Mouse (Mus musculus): ENCODE measurements around the gene Fam83e. TPM values are rescaled to one million over a fixed set of nuclear protein-coding genes. Genes with fewer than 3 reads are reported as not detected.

The Fam83e gene
- polyA plus RNA-seq, 1 experiment from 2014 or later = 0.48 TPM

DNA sequence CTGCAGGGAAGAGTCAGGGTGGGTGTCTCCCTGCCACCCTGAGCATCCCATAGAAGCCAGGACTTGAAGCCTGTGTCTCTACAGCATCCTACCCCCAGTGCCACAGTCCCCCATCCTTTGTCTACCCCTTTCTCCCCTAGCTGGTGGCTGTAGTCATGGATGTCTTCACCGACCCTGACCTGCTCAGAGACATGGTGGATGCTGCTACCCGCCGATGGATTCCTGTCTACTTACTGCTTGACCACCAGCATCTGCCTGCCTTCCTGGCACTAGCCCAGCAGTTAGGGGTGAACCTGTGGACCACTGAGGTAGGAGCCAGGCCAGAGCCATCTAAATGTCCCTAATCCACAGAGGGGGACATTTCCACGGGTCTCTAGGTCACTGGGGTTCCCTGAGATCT, 2.3 kb downstream of the Fam83e start:
- peaks cover 26% of the 10 kb centered on the region for H3K36me3 ChIP-seq (ENCODE audit: control insufficient read depth, insufficient read depth, low read length)
- H3K9me3 ChIP-seq (replicated peaks; ENCODE audit: control insufficient read depth, low read length, poor library complexity, severe bottlenecking) = no peaks in the 10 kb centered on the region
- ATAC-seq = no peak
- no peak overlapping the region for H3K9ac ChIP-seq (ENCODE audit: low read depth, low read length)
- no peaks in the 10 kb centered on the region for H3K27me3 ChIP-seq (ENCODE audit: control insufficient read depth, insufficient read depth, low read depth, low read length)
- no peak overlapping the region for H3K4me3 ChIP-seq (ENCODE audit: low read depth, low read length)
- H3K4me1 ChIP-seq (ENCODE audit: control insufficient read depth, insufficient read depth, low read length) = peaks cover 14% of the 10 kb centered on the region
- no peak overlapping the region for H3K27ac ChIP-seq (ENCODE audit: low read length)
- H3K4me2 ChIP-seq (ENCODE audit: low read length) = no peak overlapping the region
- 97% methylated on average over 4 of the region's 4 CpGs for WGBS

DNA sequence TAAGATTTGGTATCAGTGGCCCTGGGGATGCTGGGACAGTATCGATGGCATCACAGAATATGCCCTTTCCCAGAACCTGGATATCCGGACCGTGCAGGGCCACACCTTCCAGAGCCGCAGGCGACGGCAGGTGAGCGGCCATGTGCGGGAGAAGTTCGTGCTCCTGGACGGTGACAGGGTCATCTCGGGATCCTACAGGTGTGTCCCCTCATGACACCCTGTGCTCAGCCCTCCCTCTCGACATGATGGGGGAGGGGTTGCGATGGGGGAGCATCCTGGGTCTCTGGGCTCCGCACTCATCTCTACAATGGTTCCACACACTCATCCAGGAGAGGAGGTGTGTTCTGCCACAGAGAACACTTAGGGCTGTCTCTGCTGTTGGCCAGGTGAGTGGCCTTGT, 2.8 kb downstream of the Fam83e start:
- H3K27me3 ChIP-seq (ENCODE audit: control insufficient read depth, insufficient read depth, low read depth, low read length) = no peaks in the 10 kb centered on the region
- no peak for ATAC-seq
- H3K9ac ChIP-seq (ENCODE audit: low read depth, low read length) = no peak overlapping the region
- WGBS = 95% methylated on average over 14 of the region's 14 CpGs
- H3K36me3 ChIP-seq (ENCODE audit: control insufficient read depth, insufficient read depth, low read length) = peaks cover 26% of the 10 kb centered on the region
- H3K4me2 ChIP-seq (ENCODE audit: low read length) = no peak overlapping the region
- peaks cover 10% of the 10 kb centered on the region for H3K4me1 ChIP-seq (ENCODE audit: control insufficient read depth, insufficient read depth, low read length)
- no peak overlapping the region for H3K27ac ChIP-seq (ENCODE audit: low read length)
- H3K9me3 ChIP-seq (replicated peaks; ENCODE audit: control insufficient read depth, low read length, poor library complexity, severe bottlenecking) = no peaks in the 10 kb centered on the region
- no peak overlapping the region for H3K4me3 ChIP-seq (ENCODE audit: low read depth, low read length)

DNA sequence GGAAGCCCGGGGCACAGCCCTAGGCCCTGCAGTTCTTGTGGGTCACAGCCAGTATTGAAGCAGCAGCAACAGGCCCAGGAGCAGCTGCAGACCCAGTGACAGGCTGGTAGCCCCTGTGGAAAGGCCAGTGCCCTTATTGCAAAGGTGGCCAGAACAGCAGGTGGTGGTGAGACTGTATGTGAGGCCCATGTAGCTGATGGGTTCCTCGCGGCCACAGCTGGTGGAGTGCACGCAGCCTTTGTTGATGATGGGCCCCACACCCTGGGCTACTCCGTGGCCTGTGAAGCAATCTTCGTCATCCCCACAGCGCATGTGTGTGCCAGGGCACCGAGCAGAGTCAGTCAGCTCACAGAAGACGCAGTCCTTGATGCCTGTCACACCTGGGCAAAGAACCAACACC, 4.1 kb downstream of the Fam83e start:
- no peaks in the 10 kb centered on the region for H3K27me3 ChIP-seq (ENCODE audit: control insufficient read depth, insufficient read depth, low read depth, low read length)
- no peaks in the 10 kb centered on the region for H3K4me1 ChIP-seq (ENCODE audit: control insufficient read depth, insufficient read depth, low read length)
- no peak overlapping the region for H3K4me3 ChIP-seq (ENCODE audit: low read depth, low read length)
- no peak overlapping the region for H3K27ac ChIP-seq (ENCODE audit: low read length)
- no peaks in the 10 kb centered on the region for H3K9me3 ChIP-seq (replicated peaks; ENCODE audit: control insufficient read depth, low read length, poor library complexity, severe bottlenecking)
- H3K4me2 ChIP-seq (ENCODE audit: low read length) = no peak overlapping the region
- no peak overlapping the region for H3K9ac ChIP-seq (ENCODE audit: low read depth, low read length)
- H3K36me3 ChIP-seq (ENCODE audit: control insufficient read depth, insufficient read depth, low read length) = peaks cover 18% of the 10 kb centered on the region
- WGBS = 96% methylated on average over 9 of the region's 9 CpGs
- ATAC-seq = no peak

DNA sequence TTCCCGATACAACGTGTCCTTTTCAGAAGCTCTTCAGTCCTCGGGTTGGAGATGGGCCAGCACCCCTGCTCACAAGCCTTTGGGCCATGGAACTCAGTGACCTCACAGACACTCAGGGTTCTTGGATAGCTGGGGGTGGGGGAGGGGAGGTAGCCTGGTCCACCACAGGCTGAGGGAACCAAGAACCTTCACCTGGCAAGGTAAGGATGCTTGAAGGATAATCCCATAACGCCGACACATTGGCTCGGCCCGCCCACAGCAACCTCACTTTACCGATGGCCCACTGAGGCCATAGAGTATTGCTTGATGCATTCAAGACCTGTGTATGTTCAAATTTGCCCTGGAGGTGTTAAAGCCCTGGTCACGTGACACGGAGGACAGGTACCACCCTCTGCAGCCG, 4.7 kb downstream of the Fam83e start, which contains the start of gene Spaca4:
TSS of gene Spaca4 (minus strand) at position 101 of the 400 bp plus-strand sequence.
- H3K9ac ChIP-seq (ENCODE audit: low read depth, low read length) = no peak within 1 kb of the TSS
- no peak within 1 kb of the TSS for H3K27ac ChIP-seq (ENCODE audit: low read length)
- H3K4me3 ChIP-seq (ENCODE audit: low read depth, low read length) = no peak within 1 kb of the TSS
- peaks cover 16% of the 10 kb centered on the region for H3K36me3 ChIP-seq (ENCODE audit: control insufficient read depth, insufficient read depth, low read length)
- no peaks in the 10 kb centered on the region for H3K27me3 ChIP-seq (ENCODE audit: control insufficient read depth, insufficient read depth, low read depth, low read length)
- no peak for ATAC-seq
- H3K4me1 ChIP-seq (ENCODE audit: control insufficient read depth, insufficient read depth, low read length) = no peaks in the 10 kb centered on the region
- H3K4me2 ChIP-seq (ENCODE audit: low read length) = no peak within 1 kb of the TSS
- no peaks in the 10 kb centered on the region for H3K9me3 ChIP-seq (replicated peaks; ENCODE audit: control insufficient read depth, low read length, poor library complexity, severe bottlenecking)
- WGBS = 91% methylated on average over 11 of the region's 11 CpGs

DNA sequence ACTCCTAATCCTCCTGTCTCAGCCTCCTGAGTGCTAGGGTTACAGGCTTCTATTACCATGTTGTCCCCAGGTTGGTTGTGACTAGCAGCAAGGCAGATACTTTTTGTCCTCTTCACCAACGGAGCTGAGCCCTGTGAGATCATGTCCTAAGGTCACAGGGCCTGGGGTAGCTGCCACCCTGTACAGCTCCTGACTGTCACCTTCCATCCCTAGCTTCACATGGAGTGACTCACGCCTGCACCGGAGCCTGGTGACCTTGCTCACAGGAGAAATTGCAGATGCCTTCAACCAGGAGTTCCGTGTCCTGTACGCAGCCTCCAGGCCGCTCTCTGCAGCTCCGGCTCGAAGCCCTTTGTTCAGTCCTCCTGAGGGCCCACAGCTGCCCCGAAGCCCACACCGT, 5.4 kb downstream of the Fam83e start:
- ATAC-seq = no peak
- H3K27me3 ChIP-seq (ENCODE audit: control insufficient read depth, insufficient read depth, low read depth, low read length) = no peaks in the 10 kb centered on the region
- H3K9ac ChIP-seq (ENCODE audit: low read depth, low read length) = no peak overlapping the region
- no peak overlapping the region for H3K4me3 ChIP-seq (ENCODE audit: low read depth, low read length)
- H3K9me3 ChIP-seq (replicated peaks; ENCODE audit: control insufficient read depth, low read length, poor library complexity, severe bottlenecking) = no peaks in the 10 kb centered on the region
- H3K4me1 ChIP-seq (ENCODE audit: control insufficient read depth, insufficient read depth, low read length) = no peaks in the 10 kb centered on the region
- WGBS = 95% methylated on average over 10 of the region's 10 CpGs
- no peak overlapping the region for H3K4me2 ChIP-seq (ENCODE audit: low read length)
- H3K27ac ChIP-seq (ENCODE audit: low read length) = no peak overlapping the region
- H3K36me3 ChIP-seq (ENCODE audit: control insufficient read depth, insufficient read depth, low read length) = peaks cover 12% of the 10 kb centered on the region; the same call in 1 of the 2 replicates

DNA sequence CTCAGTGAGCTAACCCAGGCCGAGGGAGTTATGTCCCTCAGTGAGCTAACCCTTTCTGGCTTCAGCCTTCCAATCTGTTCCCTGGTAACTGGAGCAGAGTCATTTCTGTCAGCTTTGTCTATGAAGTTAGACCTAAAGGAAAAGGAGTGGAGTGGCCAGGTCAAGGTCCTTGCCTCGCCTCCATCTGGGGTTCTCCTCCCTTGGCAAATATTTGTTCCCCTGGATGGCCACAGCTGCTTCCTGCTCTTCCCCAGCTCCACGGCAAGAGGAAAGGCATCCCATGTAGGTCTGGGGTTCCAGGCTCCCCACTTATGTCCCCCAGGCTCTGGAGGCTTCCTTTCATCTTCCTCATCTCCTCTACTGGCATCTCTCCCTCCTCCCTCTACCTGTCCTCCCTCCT, 6.6 kb downstream of the Fam83e start:
- H3K4me1 ChIP-seq (ENCODE audit: control insufficient read depth, insufficient read depth, low read length) = no peaks in the 10 kb centered on the region
- no peak overlapping the region for H3K27ac ChIP-seq (ENCODE audit: low read length)
- 95% methylated on average over 3 of the region's 3 CpGs for WGBS
- H3K27me3 ChIP-seq (ENCODE audit: control insufficient read depth, insufficient read depth, low read depth, low read length) = no peaks in the 10 kb centered on the region
- no peak for ATAC-seq
- H3K36me3 ChIP-seq (ENCODE audit: control insufficient read depth, insufficient read depth, low read length) = peaks cover 9% of the 10 kb centered on the region; the same call in 1 of the 2 replicates
- no peak overlapping the region for H3K4me3 ChIP-seq (ENCODE audit: low read depth, low read length)
- H3K4me2 ChIP-seq (ENCODE audit: low read length) = no peak overlapping the region
- no peak overlapping the region for H3K9ac ChIP-seq (ENCODE audit: low read depth, low read length)
- H3K9me3 ChIP-seq (replicated peaks; ENCODE audit: control insufficient read depth, low read length, poor library complexity, severe bottlenecking) = no peaks in the 10 kb centered on the region

DNA sequence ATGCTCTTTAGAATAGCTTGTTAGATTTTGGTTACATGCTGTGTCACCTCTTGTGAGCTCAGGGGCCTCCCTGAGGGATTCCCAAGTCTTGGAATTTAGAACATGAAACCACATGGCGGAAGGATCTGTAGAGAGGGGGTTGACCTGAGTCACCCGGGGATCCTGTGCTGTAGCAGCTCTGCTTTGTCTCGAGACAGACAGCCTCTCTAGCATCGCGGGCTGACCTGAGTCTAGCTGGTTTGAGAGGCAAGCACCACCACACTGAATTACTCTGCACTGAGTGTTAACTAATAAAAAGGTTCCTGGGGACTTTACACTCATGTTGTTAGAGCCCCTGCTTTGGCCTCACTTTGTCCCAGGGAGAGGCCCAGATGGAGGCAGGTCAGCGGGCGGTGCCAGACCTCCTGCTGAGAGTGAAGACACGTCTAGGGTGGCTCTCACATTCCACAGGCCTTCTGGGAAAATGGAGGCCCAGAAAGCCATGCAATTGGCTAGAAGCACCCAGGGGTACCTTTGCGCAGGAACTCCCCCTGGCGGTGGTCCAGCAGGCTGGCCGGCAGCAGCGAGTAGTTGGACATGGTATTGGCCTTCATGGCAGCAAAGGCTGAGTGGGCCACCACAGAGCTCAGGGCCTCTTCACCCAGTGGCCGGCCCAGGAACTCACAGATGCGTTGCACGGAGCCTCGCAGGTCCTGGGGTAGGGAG, 9.9 kb downstream of the Fam83e start:
- no peak for ATAC-seq
- 19% methylated on average over 16 of the region's 16 CpGs for WGBS

DNA sequence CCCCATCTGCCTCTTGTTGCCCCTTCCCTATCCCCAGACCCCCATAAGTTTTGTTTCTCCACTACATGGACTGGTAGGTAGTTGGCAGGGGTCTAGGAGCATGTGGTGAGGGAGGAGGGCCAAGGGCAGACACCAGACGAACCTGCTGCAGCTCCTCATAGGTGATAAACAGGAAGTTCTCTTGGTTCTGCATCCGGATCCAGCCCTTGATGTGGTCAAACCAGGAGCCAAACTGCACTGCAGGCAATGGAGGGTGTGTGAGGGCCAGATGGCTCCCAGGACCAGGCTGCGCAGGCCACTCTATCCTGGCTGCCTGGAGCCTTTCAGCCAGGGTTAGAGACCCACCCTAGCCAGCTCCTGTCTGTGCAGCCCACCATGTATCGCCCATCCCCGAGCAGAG, 12.5 kb downstream of the Fam83e start:
- H3K4me1 ChIP-seq (ENCODE audit: control insufficient read depth, insufficient read depth, low read length) = no peaks in the 10 kb centered on the region
- 86% methylated on average over 5 of the region's 5 CpGs for WGBS
- H3K4me3 ChIP-seq (ENCODE audit: low read depth, low read length) = no peak overlapping the region
- H3K9ac ChIP-seq (ENCODE audit: low read depth, low read length) = no peak overlapping the region
- H3K27ac ChIP-seq (ENCODE audit: low read length) = no peak overlapping the region
- H3K36me3 ChIP-seq (ENCODE audit: control insufficient read depth, insufficient read depth, low read length) = no peaks in the 10 kb centered on the region
- no peaks in the 10 kb centered on the region for H3K27me3 ChIP-seq (ENCODE audit: control insufficient read depth, insufficient read depth, low read depth, low read length)
- no peak overlapping the region for H3K4me2 ChIP-seq (ENCODE audit: low read length)
- no peak for ATAC-seq
- no peaks in the 10 kb centered on the region for H3K9me3 ChIP-seq (replicated peaks; ENCODE audit: control insufficient read depth, low read length, poor library complexity, severe bottlenecking)

More for the DNA sequence above, 9.9 kb downstream of the Fam83e start:
- no peak overlapping the region for H3K4me3 ChIP-seq (ENCODE audit: low read depth, low read length)
- no peaks in the 10 kb centered on the region for H3K36me3 ChIP-seq (ENCODE audit: control insufficient read depth, insufficient read depth, low read length)
- no peaks in the 10 kb centered on the region for H3K27me3 ChIP-seq (ENCODE audit: control insufficient read depth, insufficient read depth, low read depth, low read length)
- no peaks in the 10 kb centered on the region for H3K4me1 ChIP-seq (ENCODE audit: control insufficient read depth, insufficient read depth, low read length)
- H3K9me3 ChIP-seq (replicated peaks; ENCODE audit: control insufficient read depth, low read length, poor library complexity, severe bottlenecking) = no peaks in the 10 kb centered on the region
- H3K27ac ChIP-seq (ENCODE audit: low read length) = no peak overlapping the region
- H3K9ac ChIP-seq (ENCODE audit: low read depth, low read length) = no peak overlapping the region
- H3K4me2 ChIP-seq (ENCODE audit: low read length) = no peak overlapping the region

DNA sequence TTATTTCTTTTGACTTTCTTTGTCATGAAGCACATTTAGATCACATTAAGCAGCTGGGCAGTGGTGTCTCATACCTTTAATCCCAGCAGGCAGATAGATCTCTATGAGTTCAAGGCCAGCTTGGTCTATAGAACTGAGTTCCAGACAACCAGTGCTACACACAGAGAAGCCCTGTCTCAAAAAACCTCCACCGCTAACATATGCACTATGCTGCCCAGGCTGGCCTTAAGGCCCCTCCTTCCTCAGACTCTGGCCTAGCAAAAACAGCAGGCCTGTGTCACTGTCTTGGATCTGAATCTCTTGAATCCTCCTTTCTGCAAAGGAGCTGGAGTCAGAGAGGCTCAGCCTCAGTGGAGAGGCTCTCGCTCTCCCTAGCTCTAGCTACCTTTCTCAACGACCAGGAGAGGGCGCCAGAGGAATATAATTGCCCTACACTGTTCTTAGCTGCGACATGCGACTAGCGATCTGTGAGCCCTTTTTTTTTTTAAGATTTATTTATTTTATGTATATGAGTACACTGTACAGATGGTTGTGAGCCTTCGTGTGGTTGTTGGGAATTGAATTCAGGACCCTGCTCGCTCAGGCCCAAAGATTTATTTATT, 18.3 kb downstream of the Fam83e start:
- Histone ChIP-seq H3K9me3 (replicated peaks; ENCODE audit: control insufficient read depth, low read length, poor library complexity, severe bottlenecking) (no peaks in the 10 kb centered on the region), H3K4me1 (ENCODE audit: control insufficient read depth, insufficient read depth, low read length) (no peaks in the 10 kb centered on the region), H3K27me3 (ENCODE audit: control insufficient read depth, insufficient read depth, low read depth, low read length) (no peaks in the 10 kb centered on the region; the same call in 1 of the 2 replicates), H3K36me3 (ENCODE audit: control insufficient read depth, insufficient read depth, low read length) (no peaks in the 10 kb centered on the region), H3K4me3 (ENCODE audit: low read depth, low read length) (no peak overlapping the region), H3K27ac (ENCODE audit: low read length) (no peak overlapping the region), H3K4me2 (ENCODE audit: low read length) (no peak overlapping the region), H3K9ac (ENCODE audit: low read depth, low read length) (no peak overlapping the region)
- peak; percentile 92 for ATAC-seq
- WGBS = 5% methylated on average over 9 of the region's 9 CpGs
